Mouse (Mus musculus): Measurements from ENCODE around the gene Ffar2.
A peak's percentile ranks its signal among the peaks of the same experiment; 100 is the strongest.

Gene Ffar2

DNA sequence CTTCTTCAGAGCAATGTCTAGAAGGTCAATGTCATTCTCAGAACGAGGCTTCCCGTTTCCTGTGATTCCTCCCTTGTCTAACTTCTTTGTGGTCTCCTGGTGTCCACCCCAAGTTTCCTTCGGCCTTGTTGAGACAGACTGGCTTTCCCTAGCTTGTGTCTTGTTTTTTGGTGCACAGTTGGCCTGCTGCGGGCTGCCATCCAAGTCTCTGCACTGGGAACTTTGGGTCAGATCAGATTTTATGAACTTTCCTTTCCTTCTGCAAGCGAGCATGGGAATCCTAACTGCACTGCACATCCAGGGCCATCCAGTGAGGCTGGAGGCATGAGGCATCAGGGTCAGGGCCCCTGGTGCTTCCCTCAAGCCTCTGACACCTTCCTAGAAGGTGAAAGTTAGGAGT, 2.0 kb downstream of the Ffar2 start:
- DNase-seq (ENCODE audit: extremely low spot score): no peak

DNA sequence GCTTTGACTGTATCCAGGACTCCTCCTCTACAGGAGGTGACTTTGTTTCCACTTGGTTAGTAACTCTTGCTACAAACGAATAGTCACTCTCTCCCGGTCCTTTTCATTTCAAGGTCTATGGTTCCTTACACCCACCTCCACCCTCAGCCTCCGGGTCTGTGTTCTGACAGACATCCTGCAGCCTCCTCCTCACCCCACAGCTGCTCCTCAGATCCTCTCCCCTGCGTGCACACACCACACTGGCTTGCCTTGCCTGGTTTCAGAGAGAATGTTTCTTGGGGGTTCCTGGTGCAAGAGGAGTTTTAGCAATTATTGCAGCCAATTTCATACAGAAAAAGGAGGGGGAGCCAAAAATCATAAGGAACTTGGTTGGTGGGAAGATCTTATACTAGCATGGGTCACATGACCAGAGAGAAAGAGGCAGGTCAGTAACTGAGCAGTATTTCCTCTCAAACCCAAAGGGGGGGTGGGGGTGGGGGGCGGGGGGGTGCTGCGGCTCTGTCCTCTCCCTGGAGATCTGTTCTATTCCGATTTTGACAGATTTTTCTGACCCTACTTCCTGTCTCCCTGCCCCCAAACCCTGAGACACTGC, 2.6 kb downstream of the Ffar2 start:
- DNase-seq (ENCODE audit: extremely low spot score): no peak

DNA sequence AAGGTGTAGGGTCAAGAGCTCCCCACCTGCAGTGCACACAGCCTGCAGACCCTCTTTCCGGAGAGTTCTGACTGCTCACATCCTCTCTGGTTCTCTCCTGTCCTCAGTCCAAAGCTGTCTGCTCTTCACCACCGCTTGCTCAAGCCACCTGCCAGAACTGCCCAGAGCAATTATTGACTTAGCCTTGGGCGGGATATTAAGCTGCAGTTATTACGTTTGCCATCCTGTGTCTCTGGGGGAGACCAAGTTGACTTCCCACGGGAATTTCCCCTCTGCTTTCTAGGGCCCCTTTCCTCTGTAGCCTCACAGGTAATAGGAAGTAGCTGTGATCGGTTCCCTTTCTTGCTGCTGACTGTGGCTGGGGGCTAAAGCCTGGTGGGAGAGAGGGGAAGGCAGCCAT, 3.4 kb downstream of the Ffar2 start:
- no peak for DNase-seq (ENCODE audit: extremely low spot score)

DNA sequence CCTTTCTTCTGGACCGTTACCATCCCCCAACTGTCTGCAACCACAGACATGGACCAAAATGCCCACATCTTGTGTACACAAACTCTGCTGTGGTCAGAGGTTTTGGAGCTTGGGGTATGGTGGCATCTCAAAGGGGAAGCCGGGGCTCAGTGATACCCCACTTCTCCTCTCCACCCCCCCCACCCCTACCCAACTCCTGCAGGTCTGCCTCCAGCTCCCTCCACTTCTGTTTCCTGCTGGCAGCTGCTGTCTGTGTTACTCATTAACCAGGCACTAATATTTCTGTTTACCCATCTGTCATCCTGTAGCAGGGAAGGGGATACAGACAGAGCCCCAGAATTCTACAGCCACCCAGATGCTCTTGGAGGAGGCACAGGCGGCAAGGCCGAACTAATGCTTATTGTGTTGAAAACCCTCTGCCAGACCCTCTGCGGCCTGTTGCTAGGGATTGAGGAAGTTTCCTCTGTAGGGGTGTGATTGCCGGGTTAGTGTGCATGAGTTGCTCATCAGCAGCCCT, 11.2 kb downstream of the Ffar2 start:
- no peak for DNase-seq (ENCODE audit: extremely low spot score)

DNA sequence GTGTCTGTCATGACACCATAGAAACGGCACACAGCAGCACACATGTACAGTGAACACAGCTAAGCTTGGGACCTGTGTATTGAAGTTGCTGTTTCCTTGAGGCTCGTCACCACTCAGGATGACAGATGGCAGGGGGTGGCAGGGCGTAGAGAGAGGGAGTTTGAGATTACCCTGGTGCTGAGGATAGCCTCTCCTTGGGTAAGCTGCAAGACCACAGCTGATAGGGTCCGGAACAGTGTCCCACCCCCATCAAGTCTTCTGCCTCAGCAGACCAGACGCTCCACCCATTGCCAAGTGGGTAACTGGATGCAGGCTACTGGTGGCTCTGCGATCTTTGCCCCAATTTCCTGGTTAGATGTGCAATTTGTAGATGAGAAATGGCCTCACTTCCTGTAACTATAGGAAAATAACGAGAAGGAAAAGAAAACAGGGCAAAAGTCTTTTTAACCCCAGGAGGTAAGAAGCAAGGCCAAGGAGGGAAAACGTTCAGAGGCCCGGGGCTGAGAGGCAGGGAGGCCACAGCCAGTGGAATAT, 11.8 kb downstream of the Ffar2 start:
- no peak for DNase-seq (ENCODE audit: extremely low spot score)

DNA sequence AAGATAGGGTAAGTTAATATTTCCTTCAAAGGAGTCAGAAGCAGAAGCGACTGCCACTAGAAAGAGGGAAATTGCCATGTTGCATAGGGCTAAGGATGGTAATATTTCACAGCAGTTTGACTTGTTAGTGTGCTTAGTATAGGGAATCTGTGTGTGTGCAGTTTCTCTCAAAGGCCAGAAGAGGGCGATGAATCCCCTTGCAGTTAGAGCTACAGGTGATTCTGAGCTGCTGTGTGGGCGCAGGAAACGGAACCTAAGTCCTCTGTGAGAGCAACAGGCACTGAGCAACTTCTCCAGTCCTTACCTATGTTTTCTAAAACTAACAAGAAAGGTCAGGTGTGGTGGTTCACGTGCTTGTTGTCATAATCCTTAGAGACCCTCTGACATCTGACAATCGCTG, 13.3 kb downstream of the Ffar2 start:
- DNase-seq (ENCODE audit: extremely low spot score): no peak

DNA sequence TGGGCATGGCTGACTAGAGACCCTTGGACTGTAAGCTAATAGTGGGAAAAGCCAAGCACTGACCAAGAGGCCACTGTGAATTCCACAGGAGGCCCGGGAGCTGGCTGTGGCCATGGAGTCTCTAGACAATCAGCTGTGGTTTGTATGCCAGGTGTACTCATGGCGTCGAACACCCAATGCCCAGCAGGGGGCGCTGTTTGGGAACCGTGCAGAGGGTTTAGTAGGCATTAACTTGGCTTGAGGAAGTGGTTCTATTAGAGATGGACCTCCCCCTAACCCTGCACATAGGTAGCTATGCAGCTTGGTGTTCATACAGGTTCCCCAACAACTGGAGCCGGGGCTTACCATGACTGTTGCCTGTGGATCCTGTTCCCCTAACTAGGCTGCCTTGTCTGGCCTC, 17.7 kb downstream of the Ffar2 start:
- peak; percentile 7 for DNase-seq (ENCODE audit: extremely low spot score)

DNA sequence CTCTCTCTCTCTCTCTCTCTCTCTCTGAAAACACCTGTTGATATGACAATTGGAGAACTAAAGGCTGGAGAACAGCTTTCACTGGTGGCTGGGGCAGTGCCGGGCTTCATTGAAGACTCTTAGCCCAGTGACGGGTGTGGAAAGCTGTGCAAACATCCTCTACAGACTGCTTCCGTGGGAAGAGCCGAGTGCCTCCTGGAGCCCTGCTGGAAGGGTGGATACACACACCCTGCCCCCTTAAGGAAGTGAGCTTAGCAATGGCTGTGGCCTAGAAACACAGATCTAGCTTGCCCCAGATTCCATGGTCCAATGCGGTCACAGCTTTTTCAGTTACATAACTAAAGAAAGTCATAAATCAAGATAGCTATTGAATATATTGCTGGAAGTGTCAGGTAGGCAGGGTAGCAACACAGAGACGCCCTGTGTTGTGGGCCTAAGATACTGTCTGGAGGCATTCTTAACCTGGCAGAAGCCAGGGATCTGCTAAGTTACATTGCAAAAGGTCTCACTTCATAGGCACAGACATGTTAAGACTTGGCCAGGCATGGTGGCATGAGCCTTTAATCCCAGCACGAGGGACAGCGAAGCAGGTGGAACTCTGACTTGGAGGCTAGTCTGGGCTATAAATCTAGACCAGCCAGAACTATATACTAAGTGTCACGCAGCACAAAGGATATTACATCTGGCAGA, 19.4 kb downstream of the Ffar2 start:
- no peak for DNase-seq (ENCODE audit: extremely low spot score)

DNA sequence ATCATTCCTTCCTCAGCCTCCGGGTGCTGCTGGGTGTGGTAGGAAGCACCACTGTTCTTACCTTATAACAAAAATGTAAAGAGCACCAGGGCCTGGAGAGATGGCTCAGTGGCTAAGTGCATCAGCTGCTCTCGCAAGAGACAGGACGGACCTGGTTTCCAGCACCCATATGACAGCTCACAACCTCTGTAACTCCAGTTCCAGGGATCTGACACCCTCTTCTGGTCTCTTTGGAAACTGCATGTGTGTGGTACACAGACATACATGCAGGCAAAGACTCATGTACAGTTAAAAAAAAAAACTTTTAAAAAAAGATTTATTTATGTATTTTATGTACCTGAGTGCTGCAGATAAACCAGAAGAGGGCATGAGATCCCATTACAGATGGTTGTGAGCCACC, 20.3 kb downstream of the Ffar2 start:
- no peak for DNase-seq (ENCODE audit: extremely low spot score)

DNA sequence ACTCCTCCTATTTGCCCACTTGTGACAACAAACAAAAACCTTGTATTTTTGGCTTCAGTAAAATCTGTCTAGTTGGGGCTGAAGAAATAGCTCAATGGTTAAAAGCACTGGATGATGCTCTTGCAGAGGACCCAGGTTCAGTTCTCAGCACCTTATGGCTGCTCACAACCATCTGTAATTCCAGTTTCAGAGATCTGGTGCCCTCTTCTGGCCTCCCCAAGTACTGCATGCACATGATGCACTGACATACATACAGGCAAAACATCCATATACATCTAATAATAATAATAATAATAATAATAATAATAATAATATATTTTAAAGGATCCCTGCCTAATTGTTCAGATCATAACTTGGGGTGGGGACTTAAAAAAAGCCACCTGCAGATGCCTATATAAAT, 22.9 kb downstream of the Ffar2 start:
- no peak for DNase-seq (ENCODE audit: extremely low spot score)

DNA sequence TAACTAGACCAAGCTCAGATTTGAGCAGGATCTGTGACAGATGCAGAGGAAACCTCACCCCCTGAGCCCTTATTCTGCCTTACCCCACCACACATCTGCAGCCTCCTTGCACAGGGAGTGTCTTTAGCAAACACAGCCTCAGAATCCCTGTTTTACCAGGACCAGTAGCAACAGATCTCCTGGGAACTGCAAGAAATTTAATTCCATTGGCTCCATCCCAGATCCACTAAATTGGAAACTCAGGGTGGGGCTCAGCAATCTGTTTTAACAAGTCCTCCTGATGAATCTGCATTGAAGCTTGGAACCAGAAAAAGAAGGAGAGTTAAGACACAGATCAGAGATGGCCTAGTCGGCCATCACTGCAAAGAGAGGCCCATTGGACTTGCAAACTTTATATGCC, 26.8 kb downstream of the Ffar2 start:
- DNase-seq (ENCODE audit: extremely low spot score): no peak

DNA sequence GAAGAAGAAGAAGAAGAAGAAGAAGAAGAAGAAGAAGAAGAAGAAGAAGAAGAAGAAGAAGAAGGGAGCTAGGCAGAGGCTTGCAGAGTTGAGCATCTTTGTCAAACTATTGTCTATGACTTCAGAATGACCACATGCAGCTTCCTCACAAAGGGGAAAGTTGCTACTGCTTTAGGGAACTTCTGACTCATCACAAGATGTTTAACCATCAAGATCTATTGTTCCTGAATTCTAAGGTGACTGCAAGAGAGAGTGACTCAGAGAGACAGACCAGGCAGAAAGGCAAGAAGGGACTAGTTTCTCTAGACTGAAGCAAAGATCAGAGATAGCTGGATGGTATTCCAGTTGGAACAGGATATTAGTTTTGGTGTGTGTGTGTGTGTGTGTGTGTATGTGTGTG, 28.7 kb downstream of the Ffar2 start:
- no peak for DNase-seq (ENCODE audit: extremely low spot score)

DNA sequence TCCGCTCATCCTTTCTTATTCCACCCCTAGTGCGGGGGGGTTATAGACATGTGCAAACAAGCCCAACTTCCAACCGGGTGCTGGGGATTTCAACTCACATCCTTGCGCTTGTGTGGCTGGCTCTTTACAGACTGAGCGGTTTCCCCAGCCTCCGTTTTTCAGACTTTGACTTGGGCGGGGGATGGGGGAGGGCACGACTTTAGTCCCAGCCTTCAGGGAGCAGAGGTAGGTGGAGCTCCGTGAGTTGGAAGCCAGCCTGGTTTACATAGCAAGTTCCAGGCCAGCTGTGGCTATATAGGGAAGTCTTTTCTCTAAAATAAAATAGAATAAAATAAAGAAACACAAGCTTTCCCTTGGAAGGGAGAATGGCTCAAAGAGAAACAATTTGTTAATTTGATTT, 31.7 kb downstream of the Ffar2 start:
- no peak for DNase-seq (ENCODE audit: extremely low spot score)

DNA sequence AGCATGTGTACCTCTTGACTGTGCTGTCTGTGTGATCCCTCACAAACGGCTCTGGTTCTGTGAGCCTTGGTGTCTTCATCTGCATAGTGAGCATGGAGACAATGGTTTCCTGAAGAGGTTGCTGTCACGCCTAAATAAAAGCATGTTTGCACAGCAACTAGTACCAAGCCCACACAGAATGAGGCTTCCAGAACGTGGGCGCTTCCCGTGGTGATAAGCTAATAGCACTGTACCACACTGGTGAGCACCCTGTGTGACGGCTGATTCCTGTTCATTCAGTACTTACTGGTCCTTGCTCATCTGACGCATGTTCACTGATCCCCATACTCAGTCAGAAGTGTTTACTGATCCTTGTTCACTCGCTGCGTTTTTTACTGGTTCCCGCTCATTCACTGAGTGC, 33.4 kb downstream of the Ffar2 start:
- DNase-seq (ENCODE audit: extremely low spot score): no peak

DNA sequence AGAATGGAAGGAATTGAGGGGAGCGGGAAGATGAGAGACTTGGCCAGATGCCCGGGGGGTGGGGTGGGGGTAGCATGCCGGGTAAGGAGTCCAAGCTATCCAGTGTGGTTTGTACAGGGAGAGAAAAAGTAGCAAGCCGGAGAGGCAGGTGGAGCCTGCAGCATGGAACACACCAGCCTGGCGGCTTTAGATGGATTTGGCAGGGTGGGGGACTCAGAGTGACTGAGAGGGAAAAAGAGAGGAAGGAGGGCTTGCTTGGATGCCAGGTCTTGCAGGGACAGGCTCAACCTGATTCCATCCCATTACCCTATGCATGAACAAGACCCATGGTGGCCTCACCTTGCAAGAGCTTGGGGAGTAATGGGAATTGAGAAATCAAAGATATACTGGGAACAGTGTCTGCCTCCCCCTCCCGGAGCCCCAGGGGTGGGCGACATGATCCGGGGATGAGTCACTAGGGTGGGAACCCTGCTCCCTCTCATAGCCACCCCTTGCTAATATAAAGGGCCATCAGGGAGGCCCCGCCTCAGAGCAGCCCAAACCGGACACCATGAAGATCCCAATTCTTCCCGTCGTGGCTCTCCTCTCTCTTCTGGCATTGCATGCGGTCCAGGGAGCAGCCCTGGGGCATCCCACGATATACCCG, 36.1 kb downstream of the Ffar2 start, which contains the start of gene Krtdap:
TSS of gene Krtdap (plus strand) at position 520 of the 646 bp plus-strand sequence.
- DNase-seq (ENCODE audit: extremely low spot score): no peak

DNA sequence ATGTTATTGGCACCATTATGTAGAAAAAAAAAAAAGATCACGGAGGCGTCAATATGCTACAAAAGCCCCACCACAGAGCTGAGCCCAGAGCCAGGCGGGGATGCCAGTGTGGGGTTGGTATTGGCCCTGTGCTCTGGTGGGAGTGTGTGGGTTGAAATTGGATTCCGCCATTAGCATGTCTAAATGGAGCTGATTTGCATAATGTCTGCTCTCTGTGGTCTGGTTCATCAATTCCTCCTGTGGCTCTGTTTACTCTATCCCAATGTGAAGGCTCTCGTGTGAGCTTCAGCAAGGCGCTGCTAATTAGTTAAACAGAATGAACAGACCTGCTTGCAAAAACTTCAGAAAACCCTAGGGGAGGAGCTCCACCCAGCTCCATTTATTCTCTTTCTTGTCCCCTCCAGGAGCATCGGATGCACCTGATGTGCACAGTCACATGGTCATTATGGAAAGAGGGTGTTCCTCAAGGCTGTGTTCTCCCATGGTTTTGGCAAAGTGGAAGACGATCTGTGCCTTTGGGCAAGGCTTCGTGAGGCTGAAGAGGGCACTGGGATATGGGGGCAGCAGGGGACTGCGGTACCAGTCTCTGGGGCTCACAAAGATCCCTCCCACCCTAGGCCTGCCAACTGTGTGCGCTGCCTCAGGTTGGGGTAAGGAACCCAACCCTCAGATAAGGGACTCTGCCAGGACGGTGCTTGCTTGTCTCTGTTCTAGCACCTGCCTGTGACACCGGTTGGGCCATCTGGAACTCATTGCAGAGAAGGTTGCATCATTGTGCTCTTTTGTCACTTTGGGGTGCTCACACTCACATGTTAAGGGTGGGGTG, 37.6 kb downstream of the Ffar2 start:
- DNase-seq (ENCODE audit: extremely low spot score): no peak

DNA sequence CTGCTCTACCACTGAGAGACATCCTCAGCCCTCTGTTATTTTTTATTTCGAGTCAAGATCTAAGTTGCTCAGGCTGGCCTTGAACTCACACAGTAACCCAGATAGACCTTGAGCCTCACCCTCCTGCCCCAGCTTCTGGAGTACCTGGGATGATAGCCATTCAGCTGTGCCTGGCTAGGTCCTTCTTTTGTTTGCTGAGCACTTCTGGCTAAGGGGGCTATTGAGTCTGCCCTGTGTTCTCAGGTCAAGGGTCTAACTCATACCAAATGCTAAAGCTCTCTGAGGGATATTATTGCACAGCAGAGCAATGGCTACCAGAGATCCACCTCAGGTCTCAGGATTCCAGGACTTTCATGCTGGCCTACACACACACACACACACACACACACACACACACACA, 38.4 kb downstream of the Ffar2 start:
- no peak for DNase-seq (ENCODE audit: extremely low spot score)

DNA sequence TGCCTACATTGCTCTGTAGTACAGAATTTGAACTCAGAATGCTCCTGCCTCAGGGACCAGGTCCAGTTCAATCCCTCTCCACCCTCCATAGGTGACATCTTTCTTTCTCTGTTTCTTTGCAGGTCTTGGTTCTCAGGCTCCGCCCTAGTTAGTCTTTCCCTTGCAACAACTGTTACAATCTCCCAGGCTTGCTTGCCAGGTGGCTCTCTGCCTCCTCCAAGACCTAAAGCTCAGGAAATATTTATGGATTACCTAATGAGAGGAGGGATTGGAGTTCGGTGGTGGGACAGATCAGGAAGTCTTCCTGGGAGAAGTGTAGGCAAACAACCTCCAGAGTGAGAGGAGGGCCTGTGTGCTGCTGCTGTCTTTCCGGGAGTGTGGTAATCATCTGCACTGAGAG, 40.9 kb downstream of the Ffar2 start:
- no peak for DNase-seq (ENCODE audit: extremely low spot score)

DNA sequence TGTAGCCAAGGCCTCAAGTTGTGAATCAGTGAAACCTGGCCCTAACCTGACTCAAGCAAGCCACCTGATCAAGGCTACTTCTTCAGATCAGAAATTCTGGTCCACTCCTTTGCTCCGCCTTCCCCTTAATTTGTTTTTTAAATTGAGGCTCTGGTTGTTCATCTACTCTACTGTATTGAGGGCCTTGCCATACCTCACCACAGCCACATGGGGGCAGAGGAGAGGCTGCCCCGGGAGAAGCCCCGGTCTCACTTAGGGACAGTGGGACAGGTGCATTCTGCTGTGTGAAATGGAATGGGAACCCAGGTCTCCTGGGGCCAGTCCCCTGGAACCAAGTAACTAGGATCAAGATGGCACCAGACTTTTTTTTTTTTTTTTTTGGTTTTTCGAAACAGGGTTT, 41.8 kb downstream of the Ffar2 start:
- no peak for DNase-seq (ENCODE audit: extremely low spot score)

DNA sequence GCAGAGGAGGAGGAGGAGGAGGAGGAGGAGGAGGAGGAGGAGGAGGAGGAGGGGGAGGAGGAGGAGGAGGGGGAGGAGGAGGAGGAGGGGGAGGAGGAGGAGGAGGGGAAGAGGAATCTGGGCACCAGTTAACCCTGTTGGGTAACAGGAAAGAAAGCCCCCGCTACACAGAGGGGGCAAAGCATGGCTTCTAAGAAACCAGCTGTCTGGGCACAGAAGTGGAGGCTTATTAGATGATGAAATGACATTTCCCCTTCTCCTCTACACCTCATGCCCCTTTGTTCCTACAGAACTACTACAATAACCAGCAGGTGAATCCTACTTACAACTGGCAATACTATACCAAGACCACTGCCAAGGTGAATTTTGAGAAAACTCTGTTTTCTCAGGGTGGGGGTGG, 45.7 kb downstream of the Ffar2 start:
- DNase-seq (ENCODE audit: extremely low spot score): no peak

DNA sequence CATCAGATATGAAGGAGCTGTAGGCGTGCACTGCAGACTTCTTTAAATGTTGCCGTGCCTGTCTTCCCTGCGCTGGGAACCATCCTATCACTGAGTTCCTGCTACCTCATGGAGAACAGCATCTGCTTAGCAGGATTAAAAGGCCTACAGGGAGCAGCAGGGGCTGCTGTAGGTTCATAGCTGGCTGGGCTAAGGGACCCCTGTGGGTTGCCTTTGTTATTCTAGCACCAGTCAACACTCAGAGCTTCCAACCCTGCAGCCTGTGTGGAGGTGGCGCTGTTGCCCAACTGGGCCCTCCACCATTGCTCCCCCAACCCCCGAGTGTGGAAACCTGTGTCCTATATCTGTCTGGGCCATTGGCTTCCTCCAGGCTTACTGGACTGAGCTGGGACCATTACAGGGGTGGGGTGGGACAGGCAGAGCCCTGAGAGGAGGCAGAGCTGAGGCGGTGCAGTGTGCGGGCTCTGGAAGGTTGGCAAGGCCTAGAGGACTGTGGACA, 46.4 kb downstream of the Ffar2 start:
- no peak for DNase-seq (ENCODE audit: extremely low spot score)

DNA sequence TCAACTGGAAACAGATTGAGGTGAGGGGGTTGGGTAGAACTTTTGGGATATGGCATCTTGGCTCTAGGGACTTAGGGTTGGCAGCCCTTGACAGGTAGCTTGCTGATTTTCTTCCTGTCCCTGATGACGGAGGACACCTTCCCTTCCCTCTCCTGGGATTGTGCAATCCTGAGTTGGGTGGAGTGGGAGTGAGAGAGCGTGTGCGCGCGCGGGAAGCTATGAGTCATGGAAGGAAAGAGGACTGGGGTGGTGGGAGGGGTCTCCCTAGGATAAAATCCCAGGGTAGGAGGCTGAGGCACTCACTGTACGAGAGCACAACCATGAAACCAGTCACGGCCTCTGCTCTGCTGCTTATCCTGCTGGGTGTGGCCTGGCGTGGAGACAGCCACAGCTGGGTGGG, 47.5 kb downstream of the Ffar2 start:
- DNase-seq (ENCODE audit: extremely low spot score): no peak

Measured in embryo, embryonic 9.5 days (tissue).